Mouse (Mus musculus): Measurements from ENCODE around the gene Arl5b.

GRCm38 (mm10) chr2:15104386-15104785, 55.2 kb downstream of the Arl5b start:
- TF ChIP-seq POLR2A (IDR thresholded peaks at IDR 0.05; ENCODE audit: insufficient read length, low read depth) (no peak), POLR2AphosphoS2 (IDR thresholded peaks at IDR 0.05; ENCODE audit: insufficient read length, low read depth) (no peak), SRF (IDR thresholded peaks at IDR 0.05; ENCODE audit: control insufficient read depth, insufficient read length, low read depth) (no peak), REST (IDR thresholded peaks at IDR 0.05; ENCODE audit: insufficient read depth, insufficient read length) (no peak), E2F4 (IDR thresholded peaks at IDR 0.05; ENCODE audit: insufficient read depth) (no peak), TCF12 (IDR thresholded peaks at IDR 0.05; ENCODE audit: insufficient read depth, poor library complexity, severe bottlenecking) (no peak), MYOD1 (IDR thresholded peaks at IDR 0.05; ENCODE audit: control insufficient read depth in 1 of 3, insufficient read length in 2 of 3, low read depth in 2 of 3) (no peak), CEBPB (IDR thresholded peaks at IDR 0.05; ENCODE audit: insufficient read depth, poor library complexity, severe bottlenecking) (no peak), USF1 (IDR thresholded peaks at IDR 0.05; ENCODE audit: low read depth) (no peak), MAX (IDR thresholded peaks at IDR 0.05; ENCODE audit: low read depth) (no peak), MYOG (IDR thresholded peaks at IDR 0.05; ENCODE audit: control insufficient read depth in 1 of 3, insufficient read depth in 1 of 3, insufficient read length in 2 of 3, low read depth in 2 of 3) (no peak), TCF3 (IDR thresholded peaks at IDR 0.05; ENCODE audit: insufficient read length, low read depth) (no peak)
